Mouse (Mus musculus): ENCODE measurements at regions not wholly inside any gene's neighbourhood (a gene's known extent, or its start where the extent isn't known, plus 50 kb on each side); places are given as distances from the start of the nearest gene placed in this dataset.

- DNase-seq (ENCODE audit: extremely low spot score) = no peak
Observed at GRCm38 (mm10) chr16:26168216-26168615, 62.6 kb upstream of the P3h2 start.

- DNase-seq (ENCODE audit: extremely low spot score) = no peak
Observed at GRCm38 (mm10) chr16:26164066-26164465, 58.5 kb upstream of the P3h2 start.

- no peak for DNase-seq (ENCODE audit: extremely low spot score)
Observed at GRCm38 (mm10) chr16:26163401-26163800, 57.8 kb upstream of the P3h2 start.

- DNase-seq (ENCODE audit: extremely low spot score) = no peak
Observed at GRCm38 (mm10) chr16:26157606-26158005, 52.0 kb upstream of the P3h2 start.
